Mouse (Mus musculus) G1E (cell line): ENCODE measurements around the gene Slc35f6. TPM values are rescaled to one million over a fixed set of nuclear protein-coding genes. Genes with fewer than 3 reads are reported as not detected.

Experiments used
- ATAC-seq: 2 replicates; pipeline ENCODE4 v1.8.0; 2016; ENCODE audit warnings: mild to moderate bottlenecking; ENCODE audit not compliant: insufficient number of reproducible peaks, poor library complexity, low FRiP score, severe bottlenecking; ENCODE audit errors: extremely low read depth
- DNase-seq: peaks from one replicate; pipeline ENCODE4 v3.0.0; 2012; ENCODE audit warnings: low spot score
- H3K27me3 ChIP-seq: 2 replicates; pipeline ENCODE4 v1.6.1; 2012; ENCODE audit warnings: mild to moderate bottlenecking, low read length, inconsistent platforms; ENCODE audit not compliant: insufficient read depth
- H3K36me3 ChIP-seq: replicated peaks from 2 replicates; pipeline ENCODE3; 2012; ENCODE audit warnings: mild to moderate bottlenecking, inconsistent platforms
- H3K4me1 ChIP-seq: 2 replicates; pipeline ENCODE4 v1.6.1; 2012; ENCODE audit warnings: low read depth, low read length, inconsistent platforms, mixed read lengths; ENCODE audit not compliant: insufficient read depth
- H3K4me3 ChIP-seq: 2 replicates; pipeline ENCODE4 v1.5.1; 2012; ENCODE audit warnings: low read depth, mild to moderate bottlenecking, inconsistent platforms, low read length, moderate library complexity, mixed read lengths
- H3K9me3 ChIP-seq: replicated peaks from 2 replicates; pipeline ENCODE4 v1.6.1; 2012; ENCODE audit warnings: inconsistent platforms
- CTCF ChIP-seq: IDR thresholded peaks from 2 replicates; pipeline ENCODE4 v1.5.1; 2012; ENCODE audit warnings: low read depth, low read length, inconsistent platforms, mixed read lengths
- GATA1 ChIP-seq: IDR thresholded peaks from 2 replicates; pipeline ENCODE4 v1.6.1; 2012; ENCODE audit warnings: borderline replicate concordance, low read length, inconsistent platforms, mixed read lengths
- GATA2 ChIP-seq: IDR thresholded peaks from 2 replicates; pipeline ENCODE4 v1.6.1; 2012; ENCODE audit warnings: low read depth, low read length, inconsistent platforms, borderline replicate concordance
- POLR2AphosphoS5 ChIP-seq: IDR thresholded peaks from 2 replicates; pipeline ENCODE4 v1.6.1; 2012; ENCODE audit warnings: low read depth, low read length, inconsistent platforms; ENCODE audit not compliant: insufficient replicate concordance
- TAL1 ChIP-seq: conservative IDR thresholded peaks from 2 replicates; pipeline ENCODE4 v1.6.1; 2012; ENCODE audit warnings: low read depth, low read length, inconsistent platforms, mixed read lengths
- polyA plus RNA-seq: library from polyadenylated mRNA; stranded (reverse); fragments of >175 nt; gene quantifications from 2 replicates; pipeline ENCODE4 v1.2.3, GENCODE M21; 2012
- total RNA-seq, 2 experiments: library from RNA; stranded (forward) in 1 of 2; stranded (reverse) in 1 of 2; fragments of 200-1000 nt in 1 of 2; fragments of >200 nt in 1 of 2; fragmentation: Nextera tagmentation in 1 of 2; gene quantifications; 2 replicates each; pipeline ENCODE4 v1.2.3; 2014 to 2017

The Slc35f6 gene
- total and polyA plus RNA-seq, 3 experiments, result 10.6 to 15.3 (median 11.9) TPM

DNA sequence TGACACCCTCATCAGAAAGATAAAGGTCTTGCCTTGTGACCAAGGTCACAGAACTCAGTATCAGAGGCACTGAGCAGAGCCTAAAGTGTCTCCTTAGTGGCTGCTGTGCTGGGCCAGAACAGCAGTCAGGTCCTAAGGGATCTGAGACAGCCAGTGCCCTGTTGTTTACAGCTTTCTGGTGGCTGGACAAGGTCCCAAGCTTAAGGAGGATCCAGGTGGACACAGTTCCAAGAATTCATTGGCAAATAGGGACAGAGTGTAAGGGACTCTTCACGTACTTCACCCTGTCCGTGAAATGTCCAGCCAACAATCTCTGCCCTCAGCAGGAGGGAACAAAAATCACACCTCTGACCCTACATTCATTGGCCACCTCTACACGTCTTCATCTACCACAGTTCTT, 19.2 kb upstream of the Slc35f6 start:
- Histone ChIP-seq H3K4me3 (no peak overlapping the region), H3K4me1 (no peaks in the 10 kb centered on the region), H3K9me3 (no peaks in the 10 kb centered on the region), H3K27me3 (peaks cover 21% of the 10 kb centered on the region), H3K36me3 (no peaks in the 10 kb centered on the region)
- ATAC-seq (no peak), DNase-seq (no peak)
- TF ChIP-seq POLR2AphosphoS5, result no peak
- no peak for TF ChIP-seq GATA2
- no peak for TF ChIP-seq GATA1
- TF ChIP-seq CTCF, result no peak

DNA sequence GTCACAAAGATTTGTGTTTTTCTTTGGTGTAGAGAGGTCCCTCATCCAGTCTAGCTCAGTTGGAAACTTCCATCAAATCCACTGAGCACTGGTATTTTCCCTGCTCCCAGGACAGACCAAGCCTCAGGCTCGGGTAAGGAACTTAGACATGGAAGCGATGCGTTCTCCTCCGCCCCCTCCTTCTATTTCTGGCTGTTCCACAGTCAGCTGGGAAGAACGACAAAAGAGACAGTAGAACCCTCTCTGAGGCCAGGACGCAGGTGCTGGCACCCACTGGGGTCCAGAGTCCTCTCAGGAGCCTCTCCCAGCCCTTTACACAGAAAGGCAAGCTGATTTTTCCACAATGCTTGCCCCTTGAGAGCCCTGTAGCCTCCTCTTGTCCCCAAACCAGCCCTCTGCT, 17.3 kb upstream of the Slc35f6 start:
- DNase-seq, result no peak
- Histone ChIP-seq H3K4me1 (no peaks in the 10 kb centered on the region), H3K27me3 (peaks cover 18% of the 10 kb centered on the region), H3K9me3 (no peaks in the 10 kb centered on the region), H3K4me3 (no peak overlapping the region), H3K36me3 (no peaks in the 10 kb centered on the region)
- no peak for ATAC-seq
- TF ChIP-seq POLR2AphosphoS5 (no peak), GATA1 (no peak), GATA2 (no peak), CTCF (no peak), TAL1 (no peak)

DNA sequence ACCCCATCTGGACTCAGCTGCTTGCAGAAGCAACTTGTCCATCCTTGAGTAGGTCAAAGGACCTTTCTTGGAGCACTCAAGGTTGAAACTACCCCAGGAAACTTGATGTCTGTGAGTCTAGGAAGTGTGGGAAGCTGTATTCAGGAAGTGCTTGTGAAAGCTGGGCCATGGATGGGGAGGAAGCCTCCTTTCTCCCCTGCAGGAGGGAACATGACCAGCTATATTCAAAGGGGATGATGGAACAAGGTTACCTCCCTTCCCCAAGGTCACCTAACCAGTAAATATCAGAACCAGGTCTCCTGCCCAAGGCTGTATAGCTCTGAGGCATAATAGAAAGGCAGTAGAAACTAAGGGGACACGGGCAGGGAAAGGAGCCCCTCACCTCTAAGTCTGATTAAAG, 15.6 kb upstream of the Slc35f6 start:
- peaks cover 24% of the 10 kb centered on the region for H3K27me3 ChIP-seq

DNA sequence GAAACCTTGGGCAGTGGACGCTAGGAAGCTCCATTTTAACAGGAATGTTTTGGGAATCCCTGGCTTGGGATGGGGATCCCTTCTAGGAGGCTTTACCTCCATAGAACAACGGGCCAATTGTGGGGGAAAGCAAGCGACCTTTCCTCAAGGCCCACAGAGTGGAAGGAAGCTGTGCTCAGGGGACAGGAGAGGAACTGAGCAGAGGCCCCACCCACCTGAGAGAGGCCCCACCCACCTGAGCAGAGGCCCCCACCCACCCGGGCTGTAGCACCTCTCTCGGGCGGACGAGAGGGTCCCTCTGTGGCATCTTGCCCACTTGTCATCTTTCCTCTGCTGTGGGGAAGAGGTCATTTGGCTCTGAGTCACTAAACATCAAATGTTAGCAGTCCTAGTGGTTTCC, 10.7 kb upstream of the Slc35f6 start:
- Histone ChIP-seq H3K36me3 (no peaks in the 10 kb centered on the region), H3K27me3 (peaks cover 46% of the 10 kb centered on the region), H3K9me3 (no peaks in the 10 kb centered on the region), H3K4me3 (no peak overlapping the region), H3K4me1 (no peaks in the 10 kb centered on the region)
- DNase-seq (no peak), ATAC-seq (no peak)
- no peak for TF ChIP-seq TAL1

More for the DNA sequence above, 15.6 kb upstream of the Slc35f6 start:
- Histone ChIP-seq H3K4me3 (no peak overlapping the region), H3K36me3 (no peaks in the 10 kb centered on the region), H3K4me1 (no peaks in the 10 kb centered on the region), H3K9me3 (no peaks in the 10 kb centered on the region)
- ATAC-seq (no peak), DNase-seq (no peak)
- TF ChIP-seq POLR2AphosphoS5 (no peak), TAL1 (no peak), GATA2 (no peak)

DNA sequence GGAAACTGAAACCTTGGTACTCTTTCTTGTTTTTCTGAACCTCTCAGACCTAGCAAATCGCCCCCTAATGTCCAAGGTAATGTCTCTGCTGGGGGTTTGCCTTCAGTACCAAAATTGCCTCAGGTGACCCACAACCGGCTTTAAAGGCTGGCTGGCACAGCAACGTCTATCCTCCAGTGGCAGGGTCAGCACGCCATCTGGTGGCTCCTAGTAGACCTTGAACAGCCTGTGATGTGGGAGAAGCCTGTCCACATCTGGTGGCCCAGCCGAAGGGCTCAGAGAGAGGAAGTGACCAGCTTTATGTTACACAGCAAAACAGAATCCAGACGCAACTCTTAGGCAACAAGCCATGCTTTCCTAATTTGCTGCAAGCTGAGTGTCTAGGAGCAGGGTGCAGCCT, 9.7 kb upstream of the Slc35f6 start:
- no peak for ATAC-seq
- H3K36me3 ChIP-seq, result no peaks in the 10 kb centered on the region
- TF ChIP-seq CTCF, result no peak
- DNase-seq, result peak; percentile 39
- no peaks in the 10 kb centered on the region for H3K9me3 ChIP-seq
- H3K4me1 ChIP-seq, result no peaks in the 10 kb centered on the region
- H3K4me3 ChIP-seq, result no peak overlapping the region
- peaks cover 49% of the 10 kb centered on the region for H3K27me3 ChIP-seq

DNA sequence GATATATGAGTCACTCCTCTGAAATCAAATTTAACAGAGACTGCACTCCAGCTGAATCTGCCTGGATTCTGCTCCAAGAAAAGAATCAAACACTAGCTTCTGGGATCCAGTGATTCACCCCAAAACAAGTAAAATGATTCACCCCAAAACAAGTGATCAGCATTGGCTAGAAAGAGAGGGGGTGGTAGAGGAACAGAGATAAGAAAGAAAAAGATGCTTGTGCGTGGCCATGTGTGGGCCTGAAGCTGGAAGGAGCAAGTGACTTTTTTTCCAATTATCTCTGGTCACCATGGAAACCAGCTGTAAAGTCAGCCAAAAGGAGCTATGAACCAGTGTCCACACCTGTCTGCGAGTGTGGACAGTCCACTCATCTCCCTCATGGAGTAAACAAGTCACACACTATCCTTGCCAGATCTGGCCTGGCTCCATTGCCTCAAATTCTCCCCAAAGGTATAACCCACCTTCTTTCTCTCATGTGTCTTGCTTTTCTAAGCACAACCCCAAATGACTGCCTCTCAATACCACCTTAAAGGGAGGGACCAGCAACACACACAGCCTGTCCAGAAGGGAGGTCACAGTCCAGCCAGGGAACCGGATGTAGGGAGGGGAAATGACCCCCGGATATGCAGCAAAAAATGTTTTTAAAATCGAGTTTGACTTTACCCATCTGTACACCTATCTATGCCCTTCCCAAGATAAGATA, 4.1 kb upstream of the Slc35f6 start:
- no peaks in the 10 kb centered on the region for H3K36me3 ChIP-seq
- TF ChIP-seq CTCF (no peak), TAL1 (no peak), GATA2 (no peak), POLR2AphosphoS5 (no peak), GATA1 (no peak)
- no peaks in the 10 kb centered on the region for H3K9me3 ChIP-seq
- ATAC-seq (no peak), DNase-seq (no peak)
- H3K27me3 ChIP-seq, result peaks cover 32% of the 10 kb centered on the region
- H3K4me1 ChIP-seq, result peaks cover 12% of the 10 kb centered on the region
- H3K4me3 ChIP-seq, result no peak overlapping the region

DNA sequence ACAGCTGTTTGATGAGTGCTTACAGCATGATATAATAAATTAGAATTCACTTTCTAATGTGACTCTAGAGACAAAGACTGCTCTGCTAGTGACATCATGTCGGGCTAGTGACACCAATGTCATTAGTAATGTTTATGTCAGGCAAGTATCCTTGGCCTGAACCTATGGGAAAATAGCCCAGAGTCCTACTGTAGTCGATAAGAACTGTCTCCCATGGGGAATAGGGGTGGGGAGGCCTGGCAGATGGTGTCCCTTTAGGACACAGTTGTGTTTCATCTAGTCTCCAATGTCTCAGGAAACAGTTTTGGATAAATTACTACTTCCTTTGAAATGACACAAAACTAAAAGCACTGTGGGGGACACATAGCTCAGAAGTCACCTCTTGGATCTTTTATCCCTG, 1.7 kb upstream of the Slc35f6 start:
- Histone ChIP-seq H3K9me3 (no peaks in the 10 kb centered on the region), H3K36me3 (peaks cover 22% of the 10 kb centered on the region), H3K4me3 (no peak overlapping the region), H3K4me1 (peaks cover 26% of the 10 kb centered on the region), H3K27me3 (peaks cover 18% of the 10 kb centered on the region)
- TF ChIP-seq POLR2AphosphoS5 (no peak), TAL1 (no peak), CTCF (no peak), GATA1 (no peak), GATA2 (no peak)
- DNase-seq (no peak), ATAC-seq (no peak)
